ENCODE assay signal across 10 mouse cellular contexts in the genomic region with DNA sequence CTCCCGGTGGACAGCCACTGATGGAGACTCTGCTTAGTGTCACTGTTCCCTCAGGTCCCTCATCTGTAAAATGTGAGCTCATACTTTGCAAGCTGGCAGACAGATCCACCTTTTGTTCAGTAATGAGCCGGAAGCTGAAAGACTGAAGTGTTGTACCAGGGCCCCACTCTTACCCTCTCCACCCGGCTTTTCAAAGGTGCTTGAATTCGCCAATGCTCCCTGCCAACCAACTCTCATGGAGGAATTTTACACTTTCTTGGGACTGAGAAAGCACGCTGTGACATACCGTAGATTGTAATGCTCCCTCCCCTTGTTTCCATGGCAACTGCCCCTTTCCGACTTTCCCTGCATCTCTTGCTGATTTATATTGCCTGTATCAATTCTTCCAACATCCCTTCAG. TPM values are rescaled to one million over a fixed set of nuclear protein-coding genes. Genes with fewer than 3 reads are reported as not detected.
DNase-seq lines count a peak whose midpoint lies in the region; ATAC-seq lines count a peak whose summit lies in the region.
"Had no signal": no experiment of that assay in that cellular context is flagged by ENCODE, and none has a peak within 500 bp of the region (broad histone marks: within the 10 kb centered on the region; RNA-seq: fewer than 3 reads in every experiment).

No protein-coding gene starts in this region.

- no peaks in the 10 kb centered on the region for H3K27me3 ChIP-seq in limb, embryonic 12.5 days
- H3K27me3 ChIP-seq in limb, embryonic 10.5 days (ENCODE audit: low read depth, poor library complexity, severe bottlenecking) = no peaks in the 10 kb centered on the region
- H3K27me3 ChIP-seq in forebrain, embryonic 15.5 days = no peaks in the 10 kb centered on the region
- no peaks in the 10 kb centered on the region for H3K27me3 ChIP-seq in neural tube, embryonic 12.5 days (replicated peaks)

- H3K4me2 ChIP-seq in limb, embryonic 12.5 days = 0 out of 2 replicates have a peak overlapping the region, but pooled peaks have one; percentile 1
- peak overlapping the region; percentile 34 for H3K4me2 ChIP-seq in forebrain, embryonic 15.5 days (replicated peaks)
- H3K4me2 ChIP-seq in neural tube, embryonic 12.5 days (replicated peaks) = peak overlapping the region; percentile 30

- ATAC-seq in limb, embryonic 12.5 days (ENCODE audit: insufficient number of reproducible peaks, insufficient read depth, low FRiP score, low TSS enrichment, low read depth) = no peak
- ATAC-seq in forebrain, embryonic 15.5 days (replicated peaks) = peak; percentile 44
- peak; percentile 57 for ATAC-seq in neural tube, embryonic 12.5 days (ENCODE audit: low FRiP score, low read depth)

- peaks cover 34% of the 10 kb centered on the region for H3K36me3 ChIP-seq in limb, embryonic 12.5 days
- H3K36me3 ChIP-seq in limb, embryonic 10.5 days = peaks cover 30% of the 10 kb centered on the region
- peaks cover 24% of the 10 kb centered on the region for H3K36me3 ChIP-seq in forebrain, embryonic 15.5 days
- peaks cover 26% of the 10 kb centered on the region for H3K36me3 ChIP-seq in neural tube, embryonic 12.5 days

- no peak overlapping the region for H3K27ac ChIP-seq in limb, embryonic 12.5 days
- H3K27ac ChIP-seq in limb, embryonic 10.5 days = no peak overlapping the region
- peak overlapping the region; percentile 59 for H3K27ac ChIP-seq in forebrain, embryonic 15.5 days (replicated peaks)
- H3K27ac ChIP-seq in neural tube, embryonic 12.5 days = no peak overlapping the region

- no peak overlapping the region for H3K4me3 ChIP-seq in limb, embryonic 12.5 days (replicated peaks)
- H3K4me3 ChIP-seq in limb, embryonic 10.5 days = no peak overlapping the region
- H3K4me3 ChIP-seq in forebrain, embryonic 15.5 days = no peak overlapping the region
- H3K4me3 ChIP-seq in neural tube, embryonic 12.5 days = no peak overlapping the region
- H3K4me3 ChIP-seq: megakaryocyte, embryonic 14.5 days had no signal

- H3K9me3 ChIP-seq in limb, embryonic 12.5 days = no peaks in the 10 kb centered on the region
- H3K9me3 ChIP-seq in limb, embryonic 10.5 days (replicated peaks) = no peaks in the 10 kb centered on the region
- H3K9me3 ChIP-seq in forebrain, embryonic 15.5 days = no peaks in the 10 kb centered on the region
- no peaks in the 10 kb centered on the region for H3K9me3 ChIP-seq in neural tube, embryonic 12.5 days

- H3K4me1 ChIP-seq in limb, embryonic 12.5 days (replicated peaks) = peaks cover 15% of the 10 kb centered on the region
- peaks cover 7% of the 10 kb centered on the region; the same call in 1 of the 2 replicates for H3K4me1 ChIP-seq in limb, embryonic 10.5 days
- peaks cover 22% of the 10 kb centered on the region for H3K4me1 ChIP-seq in forebrain, embryonic 15.5 days
- H3K4me1 ChIP-seq in neural tube, embryonic 12.5 days = peaks cover 13% of the 10 kb centered on the region

- no peak overlapping the region for H3K9ac ChIP-seq in limb, embryonic 12.5 days (replicated peaks)
- H3K9ac ChIP-seq in forebrain, embryonic 15.5 days (replicated peaks) = no peak overlapping the region
- no peak overlapping the region for H3K9ac ChIP-seq in neural tube, embryonic 12.5 days

- WGBS in limb, embryonic 12.5 days = 40% methylated on average over 7 of the region's 7 CpGs
- WGBS in limb, embryonic 10.5 days = 50% methylated on average over 7 of the region's 7 CpGs
- WGBS in forebrain, embryonic 15.5 days = 1% methylated on average over 7 of the region's 7 CpGs
- 18% methylated on average over 7 of the region's 7 CpGs for WGBS in neural tube, embryonic 12.5 days

- DNase-seq in limb, embryonic 10.5 days (ENCODE audit: low spot score) = no peak
- DNase-seq in lung, adult 18-20 months = peak; percentile 74 to 77
- DNase-seq in adrenal gland, adult 8-10 months = no peak
- no peak for DNase-seq in gastrocnemius, adult 8-10 months (ENCODE audit: low spot score in 2 of 2)
- no peak for DNase-seq in adrenal gland, adult 18-20 months (ENCODE audit: low spot score in 2 of 2)
- DNase-seq: cerebellum, postnatal 14 days had no signal

RNA-seq across cellular contexts. Expression of a gene that starts 34.1 kb away (rescaled TPM):
- polyA plus RNA-seq in limb, embryonic 12.5 days (2016; fragmentation: Nextera tagmentation; extraction: Ambion mirVana) = 0.59 and 0.68 TPM in 2 replicates
- polyA plus RNA-seq in limb, embryonic 10.5 days (2016; fragmentation: Nextera tagmentation; extraction: Ambion mirVana) = 0.56 and 0.63 TPM in 2 replicates
- 0.22 and 0.51 TPM in 2 replicates for polyA plus RNA-seq in forebrain, embryonic 15.5 days (2015; fragmentation: Nextera tagmentation; extraction: Ambion mirVana)
- 0.39 and 0.46 TPM in 2 replicates for polyA plus RNA-seq in neural tube, embryonic 12.5 days (2016; fragmentation: Nextera tagmentation; extraction: Ambion mirVana)
- total RNA-seq in adrenal gland, adult 8-10 months (2022) = 1 to 10 TPM; 1.5 to 3.5 (median 3.0) TPM
- total RNA-seq in gastrocnemius, adult 8-10 months (2022) = 1 to 10 TPM in 2 of 4 experiments, under 1 TPM in 2; 0.63 to 1.1 (median 1.0) TPM
- 1 to 10 TPM; 1.4 to 2.0 TPM for total RNA-seq in adrenal gland, adult 18-20 months (2021)

Comparison
In these comparisons a context has a peak if more than half of its experiments do, and no peak if none do; other contexts are left out.
1. DNase-seq: peak in lung, adult 18-20 months (2 of 2); none in limb, embryonic 10.5 days (single experiment), adrenal gland, adult 8-10 months (single experiment), gastrocnemius, adult 8-10 months (0 of 2) and adrenal gland, adult 18-20 months (0 of 2).
2. Peak in every context shown above with its lines, with median percentiles within 50 percentile points of each other: H3K4me2 ChIP-seq.